Mouse (Mus musculus): ENCODE measurements around the gene Rpl15.

DNA sequence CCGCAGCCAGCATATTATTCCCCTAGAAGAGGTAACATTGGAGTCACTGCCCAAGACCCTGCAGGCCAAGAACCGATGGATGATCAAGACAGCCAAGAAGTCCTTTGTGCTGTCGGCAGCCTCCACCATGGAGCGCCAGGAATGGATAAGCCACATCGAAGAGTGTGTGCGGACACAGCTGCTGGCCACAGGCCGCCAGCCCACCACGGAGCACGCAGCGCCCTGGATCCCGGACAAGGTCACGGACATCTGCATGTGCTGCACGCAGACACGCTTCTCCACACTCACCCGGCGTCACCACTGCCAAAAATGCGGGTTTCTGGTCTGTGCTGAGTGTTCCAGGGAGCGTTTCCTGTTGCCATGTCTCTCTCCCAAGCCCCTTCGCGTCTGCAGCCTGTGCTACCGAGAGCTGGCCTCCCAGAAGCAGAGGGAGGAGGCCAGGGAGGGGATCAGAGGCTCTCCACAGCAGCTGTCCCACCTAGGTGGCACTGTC, 28.5 kb downstream of the Rpl15 start:
- TF ChIP-seq CTCF (IDR thresholded peaks at IDR 0.05; ENCODE audit: insufficient read depth, low read length), result no peak
- no peak for TF ChIP-seq POLR2A (IDR thresholded peaks at IDR 0.05; ENCODE audit: borderline replicate concordance, extremely low read depth, low read depth, low read length)
